Mouse (Mus musculus): ENCODE measurements around the gene Actg1. TPM values are rescaled to one million over a fixed set of nuclear protein-coding genes. Genes with fewer than 3 reads are reported as not detected.

The Actg1 gene
- total RNA-seq, 2 experiments from 2014 or later = 1,451 to 1,562 TPM

DNA sequence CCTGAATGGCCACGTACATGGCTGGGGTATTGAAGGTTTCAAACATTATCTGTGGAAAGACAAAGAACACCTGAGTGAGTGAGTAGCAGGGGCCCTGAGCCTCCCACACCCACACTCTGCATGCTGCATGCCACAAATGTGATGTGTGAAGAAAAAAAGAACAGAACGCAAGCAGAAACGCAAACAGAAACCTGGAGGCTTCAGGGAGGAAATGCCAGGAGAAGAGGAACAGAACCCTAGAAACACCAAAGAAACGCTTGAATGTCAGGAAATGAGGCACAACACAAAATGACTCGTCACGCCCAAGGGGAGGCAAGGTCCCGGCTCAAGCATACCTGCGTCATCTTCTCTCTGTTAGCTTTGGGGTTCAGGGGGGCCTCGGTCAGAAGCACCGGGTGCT lies 1.0 kb downstream of the Actg1 start:
- peak in 1 of 2 experiments; percentile 8 for DNase-seq (ENCODE audit: extremely low spot score in 1 of 2, low spot score in 1 of 2)

DNA sequence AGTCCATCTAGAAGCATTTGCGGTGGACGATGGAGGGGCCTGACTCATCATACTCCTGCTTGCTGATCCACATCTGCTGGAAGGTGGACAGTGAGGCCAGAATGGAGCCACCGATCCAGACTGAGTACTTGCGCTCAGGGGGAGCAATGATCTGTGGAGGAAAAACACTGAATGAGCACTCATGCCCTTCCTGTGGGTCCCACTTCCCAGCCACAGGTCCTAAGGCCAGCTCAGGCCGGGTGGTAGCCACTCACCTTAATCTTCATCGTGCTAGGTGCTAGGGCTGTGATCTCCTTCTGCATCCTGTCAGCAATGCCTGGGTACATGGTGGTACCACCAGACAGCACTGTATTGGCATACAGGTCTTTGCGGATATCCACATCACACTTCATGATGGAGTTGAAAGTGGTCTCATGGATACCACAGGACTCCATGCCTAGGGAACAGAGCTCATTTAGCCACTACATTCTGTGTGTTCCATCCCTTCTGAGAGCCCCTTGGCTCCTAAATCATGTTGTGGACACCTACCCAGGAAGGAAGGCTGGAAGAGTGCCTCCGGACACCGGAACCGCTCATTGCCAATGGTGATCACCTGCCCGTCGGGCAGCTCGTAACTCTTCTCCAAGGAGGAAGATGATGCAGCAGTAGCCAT lies 1.8 kb downstream of the Actg1 start:
- DNase-seq (ENCODE audit: extremely low spot score in 1 of 2, low spot score in 1 of 2) = peak in 1 of 2 experiments; percentile 2

- peak in 1 of 2 experiments; percentile 6 for DNase-seq (ENCODE audit: extremely low spot score in 1 of 2, low spot score in 1 of 2)
These were observed 3.2 kb downstream of the Actg1 start for GRCm38 (mm10) chr11:120345067-120345681.

DNA sequence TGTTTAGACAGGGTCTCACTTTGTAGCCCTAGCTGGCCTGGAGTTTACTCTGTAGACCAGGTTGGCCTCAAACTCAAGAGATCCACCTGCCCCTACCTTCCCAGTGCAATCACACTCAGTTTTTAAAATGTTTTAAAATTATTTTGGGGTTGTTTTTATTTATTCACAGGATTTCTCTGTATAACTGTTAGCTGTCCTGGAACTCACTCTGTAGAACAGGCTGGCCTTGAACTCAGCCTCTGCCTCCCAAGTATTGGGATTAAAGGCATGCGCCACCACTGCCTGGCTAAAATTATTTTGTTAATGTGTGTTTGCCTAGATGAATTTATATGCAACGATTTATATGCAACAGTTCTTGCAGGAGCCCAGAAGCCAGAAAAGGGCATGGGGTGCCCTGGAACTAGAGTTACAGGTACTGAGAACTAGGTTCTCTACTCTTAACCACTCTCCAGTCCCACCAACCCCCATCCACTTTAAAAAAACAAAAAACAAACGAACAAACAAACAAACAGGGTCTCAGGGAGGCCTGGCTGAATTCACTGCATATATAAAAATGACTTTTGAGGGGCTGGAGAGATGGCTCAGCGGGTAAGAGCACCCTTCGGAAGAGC lies 3.9 kb downstream of the Actg1 start:
- DNase-seq (ENCODE audit: extremely low spot score in 1 of 2, low spot score in 1 of 2) = no peak

DNA sequence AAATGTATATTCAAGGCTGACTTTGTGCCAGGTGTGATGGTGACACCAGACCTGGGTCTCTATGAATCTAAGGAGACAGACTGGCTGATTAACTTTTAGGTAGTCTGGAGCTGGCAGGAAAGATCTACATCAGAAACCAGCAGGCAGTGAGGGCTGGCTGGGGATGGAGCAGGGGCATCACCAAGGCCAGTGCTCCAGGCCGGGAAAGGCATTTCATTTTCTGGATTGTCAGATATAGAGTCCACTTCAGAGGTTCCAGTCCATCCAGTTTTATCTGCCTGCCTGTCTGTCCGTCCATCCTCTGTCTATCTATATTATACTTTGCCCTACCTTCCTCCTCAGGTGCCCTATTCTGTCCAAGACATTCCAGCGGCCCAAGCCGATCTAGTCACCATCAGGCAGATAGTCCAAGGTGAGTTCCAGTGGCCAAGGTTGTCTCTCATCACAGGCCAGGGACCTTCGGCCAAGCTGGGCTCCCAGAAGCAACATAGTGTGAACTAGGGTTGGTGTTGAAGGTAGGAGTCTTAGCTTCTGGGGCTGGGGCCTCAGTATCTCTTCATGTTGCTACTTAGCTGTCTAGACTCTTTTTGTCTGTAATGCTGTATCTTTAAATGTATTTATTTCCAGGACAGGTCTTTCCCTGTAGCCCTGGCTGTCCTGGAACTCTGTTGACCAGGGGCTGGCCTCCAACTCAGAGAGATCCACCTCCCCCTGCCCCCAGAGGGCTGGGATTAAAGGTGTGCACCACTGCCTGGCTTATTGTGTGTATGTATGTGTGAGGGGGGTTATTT lies 4.6 kb downstream of the Actg1 start:
- no peak for DNase-seq (ENCODE audit: extremely low spot score in 1 of 2, low spot score in 1 of 2)

DNA sequence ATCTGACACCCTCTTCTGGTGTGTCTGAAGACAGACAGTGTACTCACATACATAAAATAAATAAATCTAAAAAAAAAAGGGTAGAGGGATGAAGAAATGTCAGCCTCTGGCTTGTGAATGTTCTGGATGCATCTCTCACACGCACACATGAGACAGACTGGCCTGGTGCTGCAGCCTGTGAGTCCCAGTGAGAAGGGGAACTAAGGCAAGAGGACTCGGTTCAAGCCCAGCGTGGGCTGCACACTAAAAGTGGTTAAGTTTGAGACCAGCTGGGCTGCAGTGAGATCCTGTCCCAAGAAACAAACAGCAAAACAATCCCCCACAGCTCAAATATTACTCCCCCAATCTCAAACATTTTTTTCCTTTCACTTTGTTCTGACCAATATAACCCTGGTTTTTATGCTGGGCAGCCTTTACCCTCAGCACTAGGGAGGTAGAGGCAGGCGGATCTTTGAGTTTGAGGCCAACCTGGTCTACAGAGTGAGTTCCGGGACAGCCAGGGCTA lies 5.6 kb downstream of the Actg1 start:
- DNase-seq (ENCODE audit: extremely low spot score in 1 of 2, low spot score in 1 of 2) = no peak

DNA sequence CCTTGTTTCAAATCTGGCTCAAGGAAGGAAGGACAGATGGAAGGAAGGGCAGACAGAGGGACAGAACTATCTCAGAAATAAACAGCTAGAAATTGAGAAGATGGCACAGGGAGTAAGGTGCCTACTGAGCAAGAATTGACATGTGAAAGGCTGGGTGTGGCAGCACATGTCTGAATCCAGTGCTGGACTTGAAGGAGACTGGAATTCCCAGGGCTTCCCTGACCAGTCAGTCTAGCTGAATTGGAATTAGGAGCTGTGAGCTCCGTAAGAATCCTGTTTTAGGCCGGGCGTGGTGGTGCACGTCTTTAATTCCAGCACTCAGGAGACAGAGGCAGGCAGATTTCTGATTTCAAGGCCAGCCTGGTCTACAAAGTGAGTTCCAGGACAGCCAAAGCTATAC lies 6.7 kb downstream of the Actg1 start:
- DNase-seq (ENCODE audit: extremely low spot score in 1 of 2, low spot score in 1 of 2) = no peak

- no peak for DNase-seq (ENCODE audit: extremely low spot score in 1 of 2, low spot score in 1 of 2)
These were observed 8.3 kb downstream of the Actg1 start for GRCm38 (mm10) chr11:120339978-120340513.

DNA sequence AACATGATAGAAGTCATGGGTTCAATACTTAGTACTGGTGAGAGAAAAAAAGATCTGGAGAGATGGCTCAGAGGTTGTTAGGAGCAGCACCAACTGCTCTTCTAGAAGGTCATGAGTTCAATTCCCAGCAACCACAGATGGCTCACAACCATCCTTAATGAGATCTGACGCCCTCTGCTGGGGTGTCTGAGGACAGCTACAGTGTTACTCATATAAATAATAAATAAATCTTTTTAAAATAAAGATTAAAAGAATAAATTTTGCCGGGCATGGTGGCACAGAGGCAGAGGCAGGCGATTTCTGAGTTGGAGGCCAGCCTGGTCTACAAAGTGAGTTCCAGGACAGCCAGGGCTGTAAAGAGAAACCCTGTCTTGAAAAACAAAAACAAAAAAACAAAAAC lies 9.6 kb downstream of the Actg1 start:
- no peak for DNase-seq (ENCODE audit: extremely low spot score in 1 of 2, low spot score in 1 of 2)

- DNase-seq (ENCODE audit: extremely low spot score in 1 of 2, low spot score in 1 of 2) = no peak
These were observed 10.9 kb downstream of the Actg1 start for GRCm38 (mm10) chr11:120337447-120337846.

GRCm38 (mm10) chr11:120335431-120336021 lies 12.8 kb downstream of the Actg1 start:
- DNase-seq (ENCODE audit: extremely low spot score in 1 of 2, low spot score in 1 of 2) = no peak

DNA sequence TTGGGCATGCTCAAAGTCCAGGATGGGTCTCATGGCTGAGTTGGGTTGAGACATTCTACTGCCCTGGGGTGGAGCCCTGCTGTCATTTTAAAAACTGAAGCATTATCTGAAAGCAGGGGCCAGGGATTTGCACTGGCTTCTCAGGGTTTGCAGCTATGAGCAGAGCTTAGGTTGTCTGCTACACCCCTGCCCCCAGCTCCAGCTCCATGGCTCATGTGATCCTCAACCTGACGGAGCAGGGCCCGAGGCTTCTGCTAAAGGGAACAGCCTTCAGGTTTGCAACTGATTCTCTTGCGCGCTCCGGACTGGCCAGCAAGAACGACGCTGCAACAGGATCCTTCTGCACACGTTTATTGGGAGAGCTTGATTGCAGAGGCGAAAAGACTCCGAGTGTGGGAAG lies 28.2 kb downstream of the Actg1 start:
- no peak for DNase-seq (ENCODE audit: extremely low spot score in 1 of 2, low spot score in 1 of 2)

DNA sequence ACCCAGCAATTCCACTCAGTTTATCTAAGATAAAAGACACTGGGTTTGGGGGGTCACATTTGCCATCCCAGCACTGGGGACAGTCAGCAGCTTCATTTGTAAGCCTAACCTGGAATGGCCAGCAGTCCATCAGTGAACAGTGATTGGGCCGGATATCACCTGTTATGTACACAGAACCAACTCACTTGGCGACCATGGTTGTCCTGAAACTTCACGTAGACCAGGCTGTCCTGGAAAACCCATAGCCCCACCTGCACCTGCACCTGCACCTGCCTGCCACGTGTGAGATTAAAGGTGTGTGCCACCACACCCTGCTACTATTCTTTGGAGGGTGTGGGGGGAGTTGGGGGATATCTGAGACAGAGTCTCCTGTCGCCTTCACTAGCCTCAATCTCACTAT lies 29.0 kb downstream of the Actg1 start:
- no peak for DNase-seq (ENCODE audit: extremely low spot score in 1 of 2, low spot score in 1 of 2)

DNA sequence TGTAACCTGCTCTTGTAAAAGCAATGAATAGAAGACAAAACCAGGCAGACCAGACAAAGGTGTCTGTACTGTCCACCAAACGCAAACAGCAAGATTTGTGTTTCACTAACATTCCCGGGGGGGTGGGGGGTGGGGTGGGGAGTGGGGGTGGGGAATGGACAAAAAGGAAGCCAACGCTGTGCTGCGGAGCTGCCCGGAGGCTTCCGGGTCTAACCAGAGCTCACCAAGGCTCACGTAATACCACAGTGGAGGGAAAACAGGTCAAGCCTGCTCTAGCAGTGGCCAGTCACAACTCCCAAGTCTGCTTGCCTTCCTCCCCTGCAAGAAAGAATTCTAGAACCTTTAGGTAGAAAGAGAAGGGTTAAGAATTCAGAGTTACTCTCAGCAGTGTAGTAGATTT lies 30.9 kb downstream of the Actg1 start:
- DNase-seq (ENCODE audit: extremely low spot score in 1 of 2, low spot score in 1 of 2) = no peak

DNA sequence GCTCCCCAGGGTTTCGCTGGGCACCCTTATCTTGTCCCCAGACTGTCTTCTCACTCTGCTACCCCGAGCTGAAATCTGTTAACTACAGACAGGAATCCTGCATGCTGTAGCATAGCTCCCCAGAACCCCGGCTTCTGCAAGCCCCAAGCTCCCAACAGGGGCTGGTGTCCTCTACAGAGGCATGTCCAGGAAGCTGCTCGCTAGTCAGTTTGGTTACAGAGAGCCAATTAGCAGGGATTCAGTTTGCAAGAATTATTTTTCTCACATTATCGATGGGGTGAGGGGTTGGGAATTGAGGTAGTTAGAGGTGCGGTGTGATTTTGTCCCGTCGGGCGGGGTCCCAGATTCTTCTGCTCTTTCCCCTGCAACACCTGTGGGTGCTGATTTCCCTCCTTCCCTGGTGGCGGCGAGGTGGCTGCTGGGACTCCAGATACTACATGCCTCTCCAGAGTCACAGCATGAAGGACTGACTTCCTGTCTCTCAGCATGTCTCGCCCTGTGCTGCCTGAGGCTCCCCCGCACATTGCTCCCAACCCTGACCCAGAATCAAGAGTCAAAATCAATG lies 31.6 kb downstream of the Actg1 start:
- DNase-seq (ENCODE audit: extremely low spot score in 1 of 2, low spot score in 1 of 2) = no peak

- peak; percentile 75 to 78 for DNase-seq (ENCODE audit: extremely low spot score in 1 of 2, low spot score in 1 of 2)
These were observed 32.3 kb downstream of the Actg1 start for GRCm38 (mm10) chr11:120315832-120316689.

GRCm38 (mm10) chr11:120315416-120315761 lies 33.0 kb downstream of the Actg1 start:
- DNase-seq (ENCODE audit: extremely low spot score in 1 of 2, low spot score in 1 of 2) = no peak

DNA sequence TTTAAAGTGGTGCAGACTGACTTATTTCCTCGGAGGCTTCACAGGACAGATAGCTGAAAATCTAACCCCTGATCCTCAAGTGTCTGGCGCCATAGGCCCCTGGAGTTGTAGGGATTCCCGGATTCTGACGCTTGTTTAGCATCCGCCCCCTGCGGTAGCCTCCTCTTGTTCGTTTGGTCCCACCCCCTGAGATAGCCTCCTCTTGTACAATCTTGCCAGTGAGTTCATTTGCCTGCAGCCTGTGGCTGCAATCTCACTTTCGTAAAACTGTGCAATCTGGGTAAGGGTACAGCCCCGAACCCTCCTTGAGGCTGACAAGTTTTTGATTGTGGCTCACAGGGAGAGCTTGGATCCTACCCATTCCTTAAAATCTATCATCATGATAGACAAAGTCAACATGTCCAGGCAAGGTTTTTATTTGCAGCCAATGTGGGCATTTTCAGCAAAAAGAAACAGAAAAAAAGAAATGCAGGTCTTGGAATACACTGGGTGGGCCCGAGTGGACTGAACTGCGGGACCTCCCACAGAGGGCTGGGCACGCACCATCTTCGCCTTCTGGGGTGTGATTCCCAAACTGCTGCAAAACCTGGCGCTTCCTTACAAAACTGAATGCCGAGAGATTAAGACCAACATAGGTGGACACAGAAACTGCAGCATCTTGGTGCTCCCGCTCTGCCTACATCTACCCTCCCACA lies 33.5 kb downstream of the Actg1 start:
- DNase-seq (ENCODE audit: extremely low spot score in 1 of 2, low spot score in 1 of 2) = no peak
